ENCODE assay signal across 19 mouse cellular contexts in genomic region chr5:67473723-67474122, GRCm38 (mm10). TPM values are rescaled to one million over a fixed set of nuclear protein-coding genes. Genes with fewer than 3 reads are reported as not detected.
DNase-seq lines count a peak whose midpoint lies in the region; ATAC-seq lines count a peak whose summit lies in the region.
"Had no signal": no experiment of that assay in that cellular context is flagged by ENCODE, and none has a peak within 500 bp of the region (broad histone marks: within the 10 kb centered on the region; RNA-seq: fewer than 3 reads in every experiment).

No protein-coding gene starts in this region.

- no peaks in the 10 kb centered on the region for H3K36me3 ChIP-seq in embryonic facial prominence, embryonic 14.5 days (ENCODE audit: control insufficient read depth, insufficient read depth, low read length)
- no peaks in the 10 kb centered on the region for H3K36me3 ChIP-seq in embryonic facial prominence, embryonic 10.5 days (replicated peaks)
- H3K36me3 ChIP-seq: embryonic facial prominence, embryonic 13.5 days; limb, embryonic 12.5 days; midbrain, embryonic 15.5 days; neural tube, embryonic 13.5 days had no signal

- H3K4me3 ChIP-seq in embryonic facial prominence, embryonic 14.5 days (ENCODE audit: low read depth, low read length) = no peak overlapping the region
- H3K4me3 ChIP-seq in embryonic facial prominence, embryonic 10.5 days = no peak overlapping the region
- H3K4me3 ChIP-seq: embryonic facial prominence, embryonic 13.5 days; heart, adult 2 months; limb, embryonic 12.5 days; midbrain, embryonic 15.5 days; neural tube, embryonic 13.5 days had no signal

- 36% methylated on average over 8 of the region's 8 CpGs for WGBS in embryonic facial prominence, embryonic 14.5 days
- WGBS in embryonic facial prominence, embryonic 10.5 days = 83% methylated on average over 8 of the region's 8 CpGs
- whole genome bisulfite sequencing in large intestine, adult 2 months = 11% methylated on average over 8 of the region's 8 CpGs

- H3K27me3 ChIP-seq in embryonic facial prominence, embryonic 14.5 days (replicated peaks; ENCODE audit: control insufficient read depth, insufficient read depth, low read length) = no peaks in the 10 kb centered on the region
- no peaks in the 10 kb centered on the region for H3K27me3 ChIP-seq in embryonic facial prominence, embryonic 10.5 days (replicated peaks; ENCODE audit: low read depth, poor library complexity, severe bottlenecking)
- H3K27me3 ChIP-seq: embryonic facial prominence, embryonic 13.5 days; limb, embryonic 12.5 days; midbrain, embryonic 15.5 days; neural tube, embryonic 13.5 days had no signal

- H3K27ac ChIP-seq in embryonic facial prominence, embryonic 14.5 days (replicated peaks; ENCODE audit: low read depth, low read length) = no peak overlapping the region
- no peak overlapping the region for H3K27ac ChIP-seq in embryonic facial prominence, embryonic 10.5 days (replicated peaks)
- H3K27ac ChIP-seq: embryonic facial prominence, embryonic 13.5 days; heart, adult 2 months; limb, embryonic 12.5 days; midbrain, embryonic 15.5 days; neural tube, embryonic 13.5 days had no signal

- peaks cover 5% of the 10 kb centered on the region for H3K4me1 ChIP-seq in embryonic facial prominence, embryonic 14.5 days (ENCODE audit: control insufficient read depth, insufficient read depth, low read length)
- H3K4me1 ChIP-seq in embryonic facial prominence, embryonic 10.5 days = no peaks in the 10 kb centered on the region
- H3K4me1 ChIP-seq: limb, embryonic 12.5 days; midbrain, embryonic 15.5 days had no signal

- H3K9me3 ChIP-seq in embryonic facial prominence, embryonic 14.5 days (ENCODE audit: control insufficient read depth, low read length) = no peaks in the 10 kb centered on the region
- H3K9me3 ChIP-seq in embryonic facial prominence, embryonic 10.5 days = no peaks in the 10 kb centered on the region
- H3K9me3 ChIP-seq: embryonic facial prominence, embryonic 13.5 days; G1E; limb, embryonic 12.5 days; midbrain, embryonic 15.5 days; neural tube, embryonic 13.5 days had no signal

- H3K4me2 ChIP-seq in embryonic facial prominence, embryonic 14.5 days (ENCODE audit: low read depth, low read length) = no peak overlapping the region
- H3K4me2 ChIP-seq: embryonic facial prominence, embryonic 13.5 days; limb, embryonic 12.5 days; midbrain, embryonic 15.5 days; neural tube, embryonic 13.5 days had no signal

- peak; percentile 18; the same call in 1 of the 2 replicates for ATAC-seq in embryonic facial prominence, embryonic 14.5 days (ENCODE audit: low read depth)
- ATAC-seq: activated CD4-positive, CD25-positive, alpha-beta regulatory T cell, adult 4 months; inflammation-experienced regulatory T-cells, adult 6 months; liver, postnatal 0 days; midbrain, embryonic 15.5 days had no signal

- peak; percentile 68 for DNase-seq in embryonic facial prominence, embryonic 14.5 days (ENCODE audit: low spot score)
- DNase-seq in embryonic facial prominence, embryonic 10.5 days (ENCODE audit: low spot score) = no peak
- peak; percentile 8 to 22 for DNase-seq in layer of hippocampus, adult 18-20 months (ENCODE audit: low spot score in 2 of 2)
- no peak for DNase-seq in layer of hippocampus, adult 9-10 months (ENCODE audit: low spot score)
- peak; percentile 4 for DNase-seq in large intestine, adult 2 months (ENCODE audit: low read depth, low spot score)
- DNase-seq in lung, postnatal 36 days = peak; percentile 77
- DNase-seq in heart, postnatal 4 days = no peak
- no peak for DNase-seq in right cerebral cortex, adult 2 months (ENCODE audit: low spot score in 2 of 2)
- DNase-seq: cerebellum, postnatal 25 days; heart, adult 2 months; liver, postnatal 0 days; spleen, adult 18-20 months had no signal

- no peak overlapping the region for H3K9ac ChIP-seq in embryonic facial prominence, embryonic 14.5 days (ENCODE audit: low read depth, low read length)
- H3K9ac ChIP-seq: embryonic facial prominence, embryonic 13.5 days; limb, embryonic 12.5 days; liver, postnatal 0 days; midbrain, embryonic 15.5 days; neural tube, embryonic 13.5 days had no signal

RNA-seq across cellular contexts. Expression of gene Bend4, which starts 45.6 kb away (rescaled TPM):
- polyA plus RNA-seq in embryonic facial prominence, embryonic 14.5 days (2014; fragmentation: Nextera tagmentation; extraction: Ambion mirVana) = 4.1 and 4.3 TPM in 2 replicates
- polyA plus RNA-seq in embryonic facial prominence, embryonic 10.5 days (2016; fragmentation: Nextera tagmentation; extraction: Ambion mirVana) = 10.5 and 12.2 TPM in 2 replicates
- total RNA-seq in layer of hippocampus, adult 18-20 months (2021) = 1 to 10 TPM; 8.9 to 9.1 TPM
- 0.21 and 0.34 TPM in 2 replicates for polyA plus RNA-seq in large intestine, adult 2 months (2012; rRNA removed)
- total RNA-seq in heart, postnatal 4 days (2021) = 10 to 100 TPM; 15.0 to 16.5 TPM

Comparison
In these comparisons a context has a peak if more than half of its experiments do, and no peak if none do; other contexts are left out.
1. DNase-seq: peak in embryonic facial prominence, embryonic 14.5 days (single experiment), layer of hippocampus, adult 18-20 months (2 of 2), large intestine, adult 2 months (single experiment) and lung, postnatal 36 days (single experiment); none in embryonic facial prominence, embryonic 10.5 days (single experiment), layer of hippocampus, adult 9-10 months (single experiment), heart, postnatal 4 days (single experiment) and right cerebral cortex, adult 2 months (0 of 2).